Mouse (Mus musculus): ENCODE data around the gene Cd200r3. TPM values are rescaled to one million over a fixed set of nuclear protein-coding genes. Genes with fewer than 3 reads are reported as not detected.

The Cd200r3 gene
- 0.24 and 0.36 TPM in 2 replicates for polyA plus RNA-seq (2012; rRNA removed)

GRCm38 (mm10) chr16:44943468-44943867 is at the start of gene Cd200r3:
Gene Cd200r3 (plus strand): TSS chr16:44943678.

Other genes with a start within 250 kb of the Cd200r3 start
- gene Nepro, start 219.4 kb upstream of the Cd200r3 start, polyA plus RNA-seq (2012; rRNA removed), result 3.1 TPM in 2 replicates
- gene Gtpbp8, start 197.3 kb upstream of the Cd200r3 start, polyA plus RNA-seq (2012; rRNA removed), result 5.3 and 6.1 TPM in 2 replicates
- 3.1 and 3.6 TPM in 2 replicates for gene Cd200r1, start 177.9 kb upstream of the Cd200r3 start, polyA plus RNA-seq (2012; rRNA removed)
- 0.60 and 0.67 TPM in 2 replicates for gene Cd200r4, start 131.9 kb upstream of the Cd200r3 start, polyA plus RNA-seq (2012; rRNA removed)
- 0.03 and 0.04 TPM in 2 replicates for gene Cd200r2, start 76.6 kb upstream of the Cd200r3 start, polyA plus RNA-seq (2012; rRNA removed)
- gene Ccdc80, start 149.7 kb downstream of the Cd200r3 start, polyA plus RNA-seq (2012; rRNA removed), result 12.3 and 12.5 TPM in 2 replicates
- 4.2 and 4.3 TPM in 2 replicates for gene Slc35a5, start 215.0 kb downstream of the Cd200r3 start, polyA plus RNA-seq (2012; rRNA removed)
- 15.4 and 17.4 TPM in 2 replicates for gene Atg3, start 215.1 kb downstream of the Cd200r3 start, polyA plus RNA-seq (2012; rRNA removed)